Mouse (Mus musculus): ENCODE results near the gene Odr4. TPM values are rescaled to one million over a fixed set of nuclear protein-coding genes. Genes with fewer than 3 reads are reported as not detected.

Gene Odr4
- polyA plus RNA-seq, 1 experiment from 2014 or later = 54.7 TPM

DNA sequence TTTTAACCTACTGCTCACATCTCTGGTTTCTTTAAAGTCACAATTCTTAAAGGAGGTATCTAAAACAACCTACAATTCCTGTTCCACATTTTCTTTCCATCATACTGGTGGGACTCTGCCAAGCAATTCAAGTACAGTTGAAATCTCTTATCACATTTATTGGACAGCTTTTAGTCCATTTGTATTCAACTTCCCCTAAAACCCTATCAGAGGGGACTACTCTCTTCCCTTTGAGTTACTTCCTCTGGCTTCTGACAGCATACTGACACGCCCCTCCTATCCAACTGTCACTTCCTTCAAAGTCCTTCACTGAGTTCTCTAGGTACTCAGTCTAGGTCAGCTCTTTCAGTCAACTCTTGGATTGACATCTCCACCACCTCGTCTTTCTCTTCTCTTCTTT is 57.8 kb downstream of the Odr4 start:
- ChIA-PET CTCF (no interaction called here), POLR2A (no interaction called here)
- in situ Hi-C loops (cut with MboI; ENCODE audit: low pct_unique_long_range_greater_than_20kb) = no loop called here
- TF ChIP-seq CTCF (IDR thresholded peaks at IDR 0.05) = no peak
- ATAC-seq (no peak), DNase-seq (ENCODE audit: low read depth, low spot score) (no peak)
- H3K27me3 ChIP-seq = no peaks in the 10 kb centered on the region

DNA sequence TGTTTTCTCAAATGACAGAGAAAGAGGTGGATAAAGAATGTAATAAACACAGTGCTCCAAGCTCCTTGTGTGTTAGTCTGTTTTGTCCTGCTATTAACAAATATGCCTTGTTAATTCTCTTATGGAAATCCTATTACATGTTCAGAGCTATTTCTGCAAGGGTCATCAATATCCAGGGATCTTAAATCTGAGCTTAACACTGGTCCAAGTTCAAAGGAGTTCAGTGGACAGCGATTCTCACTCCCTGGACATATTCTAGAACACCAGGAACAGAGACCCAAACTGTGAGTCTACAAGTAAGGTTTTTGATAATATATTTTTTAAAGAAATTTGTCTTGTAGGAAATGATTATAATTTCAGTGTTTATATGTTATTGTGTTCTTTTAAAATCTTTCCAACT is 73.7 kb downstream of the Odr4 start, which contains the start of gene Pdc:
Pdc (plus strand) TSS at position 213 of the 400 bp plus-strand sequence.
- ChIA-PET POLR2A (no interaction called here), CTCF (no interaction called here)
- ATAC-seq (no peak), DNase-seq (ENCODE audit: low read depth, low spot score) (no peak)
- in situ Hi-C loops (cut with MboI; ENCODE audit: low pct_unique_long_range_greater_than_20kb) = no loop called here
- H3K27me3 ChIP-seq = peaks cover 10% of the 10 kb centered on the region
- TF ChIP-seq CTCF (IDR thresholded peaks at IDR 0.05) = no peak

Other genes starting within 250 kb of the Odr4 start
- gene Pdc, start 73.7 kb downstream of the Odr4 start, polyA plus RNA-seq (2021) = not detected
- gene Tpr, start 242 bp downstream of the Odr4 start, polyA plus RNA-seq (2021) = 189 TPM
- 0.27 TPM for gene Prg4, start 73.1 kb upstream of the Odr4 start, polyA plus RNA-seq (2021)

All from Patski (cell line).